Mouse (Mus musculus): ENCODE measurements at regions not wholly inside any gene's neighbourhood (a gene's known extent, or its start where the extent isn't known, plus 50 kb on each side); places are given as distances from the start of the nearest gene placed in this dataset.

DNA sequence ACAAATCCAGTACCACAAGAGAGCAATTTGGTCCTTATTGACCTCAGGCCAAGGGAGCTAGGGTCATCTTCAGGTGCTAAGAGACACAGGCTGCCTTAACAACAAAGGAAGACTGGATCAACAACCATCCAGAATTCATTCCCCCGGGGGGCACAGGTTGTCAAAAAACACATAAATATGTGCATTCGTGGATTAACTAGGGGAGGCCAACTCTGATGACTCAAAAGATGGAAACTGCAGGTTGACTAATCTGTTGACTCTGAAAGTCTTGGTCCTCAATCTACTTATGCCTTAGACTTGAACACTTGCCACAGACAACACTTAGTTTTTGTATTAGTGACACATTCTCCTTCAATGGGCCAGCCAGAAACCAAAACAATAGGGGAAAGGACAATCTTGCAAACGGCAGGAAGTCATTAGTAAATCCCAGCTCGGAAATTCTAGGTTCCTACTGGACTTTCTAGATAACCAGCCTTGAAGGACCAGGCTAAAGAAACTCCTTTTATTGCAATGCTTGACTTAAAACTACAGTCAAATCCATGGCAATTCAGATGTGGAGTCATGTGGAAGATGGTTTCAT is 353.5 kb upstream of the Gm10295 start:
- 41% methylated on average over 4 of the region's 4 CpGs for WGBS (ENCODE audit: insufficient replicate concordance)
- peaks cover 13% of the 10 kb centered on the region for H3K27me3 ChIP-seq (ENCODE audit: insufficient read depth, low read length)
- H3K4me2 ChIP-seq (ENCODE audit: low read depth, low read length): no peak overlapping the region
- 0 out of 2 replicates have a peak, but pooled peaks cover 4% of the 10 kb centered on the region for H3K4me1 ChIP-seq (ENCODE audit: insufficient read depth)
- no peak overlapping the region for H3K9ac ChIP-seq (replicated peaks)
- H3K27ac ChIP-seq (ENCODE audit: low read depth): no peak overlapping the region
- no peaks in the 10 kb centered on the region for H3K36me3 ChIP-seq (replicated peaks; ENCODE audit: insufficient read depth, low read length)
- no peak overlapping the region for H3K4me3 ChIP-seq (ENCODE audit: low read depth, low read length)
- DNase-seq: no peak
- TF ChIP-seq EP300 (IDR thresholded peaks at IDR 0.05; ENCODE audit: low read depth) (0 out of 2 replicates have a peak, but pooled peaks have one; percentile 9), CTCF (IDR thresholded peaks at IDR 0.05; ENCODE audit: low read depth) (no peak)
- no peaks in the 10 kb centered on the region for H3K9me3 ChIP-seq (ENCODE audit: low read length)
- 0 out of 2 replicates have a peak, but pooled peaks have one; percentile 38 for ATAC-seq
